ENCODE assay signal across 12 mouse cellular contexts in the genomic region with DNA sequence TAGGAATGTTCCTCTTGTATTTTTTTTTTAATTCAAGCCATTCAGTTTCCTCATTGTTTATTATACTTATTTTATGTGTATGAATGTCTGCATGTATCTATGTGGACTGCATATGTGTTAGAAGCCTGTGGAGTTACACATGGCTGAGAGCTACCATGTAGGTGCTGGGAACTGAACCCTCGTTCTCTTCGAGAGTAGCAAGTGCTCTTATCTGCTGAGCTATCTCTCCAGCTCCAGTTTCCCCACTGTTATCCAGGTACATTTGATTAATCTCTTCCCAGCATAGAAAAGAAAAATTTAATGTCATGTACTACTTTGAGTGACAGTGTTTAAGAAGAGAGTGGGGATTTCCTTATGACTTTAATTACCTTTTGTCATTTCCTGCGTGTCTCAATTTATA.
"Had no signal": no experiment of that assay in that cellular context is flagged by ENCODE, and none has a peak within 500 bp of the region (broad histone marks: within the 10 kb centered on the region; RNA-seq: fewer than 3 reads in every experiment).

No protein-coding gene starts in this region.

- H3K27ac ChIP-seq: kidney, embryonic 15.5 days; limb, embryonic 13.5 days; liver, embryonic 15.5 days; midbrain, embryonic 10.5 days; neural tube, embryonic 12.5 days had no signal

- H3K36me3 ChIP-seq: neural tube, embryonic 12.5 days had no signal

- H3K9ac ChIP-seq: kidney, embryonic 15.5 days; limb, embryonic 13.5 days; liver, embryonic 15.5 days; neural tube, embryonic 12.5 days had no signal

- H3K4me2 ChIP-seq: kidney, embryonic 15.5 days; limb, embryonic 13.5 days; neural tube, embryonic 12.5 days had no signal

- ATAC-seq: lung, postnatal 0 days had no signal

- H3K9me3 ChIP-seq: kidney, embryonic 15.5 days; limb, embryonic 13.5 days; liver, embryonic 15.5 days; midbrain, embryonic 10.5 days; neural tube, embryonic 12.5 days had no signal

- H3K4me1 ChIP-seq: kidney, embryonic 15.5 days; limb, embryonic 13.5 days; midbrain, embryonic 10.5 days; neural tube, embryonic 12.5 days had no signal

- H3K4me3 ChIP-seq: kidney, embryonic 15.5 days; limb, embryonic 13.5 days; midbrain, embryonic 10.5 days; neural tube, embryonic 12.5 days had no signal

- DNase-seq: kidney, postnatal 14 days; left cerebral cortex, postnatal 4 days; lung, adult 2 months; lung, postnatal 36 days; midbrain, embryonic 14.5 days; right cerebral cortex, postnatal 14 days had no signal

- H3K27me3 ChIP-seq: kidney, embryonic 15.5 days; limb, embryonic 13.5 days; liver, embryonic 15.5 days; neural tube, embryonic 12.5 days had no signal
